Mouse (Mus musculus): ENCODE results near the gene Shq1.

Shq1 gene

DNA sequence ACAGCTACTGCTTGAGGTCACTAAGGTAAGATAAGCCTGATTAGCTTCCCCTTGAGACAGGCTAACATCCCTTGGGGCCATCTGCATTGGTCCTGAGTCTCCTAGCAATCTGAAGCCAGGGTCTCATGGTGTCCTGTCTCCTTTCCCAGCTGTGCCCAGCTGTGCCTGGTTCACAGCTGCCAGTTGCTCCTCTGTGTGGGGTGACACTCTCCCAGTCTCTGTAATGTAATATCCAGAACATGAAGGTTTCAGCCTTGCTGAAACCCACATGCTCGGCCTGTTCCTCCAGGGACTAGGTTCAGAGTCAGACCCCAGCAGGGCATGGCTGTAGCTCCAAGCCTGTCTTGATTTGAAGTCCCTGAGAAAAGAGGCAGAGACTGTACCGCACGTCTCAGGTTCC lies 141.3 kb downstream of the Shq1 start:
- no peak for DNase-seq (ENCODE audit: low spot score in 2 of 2)

DNA sequence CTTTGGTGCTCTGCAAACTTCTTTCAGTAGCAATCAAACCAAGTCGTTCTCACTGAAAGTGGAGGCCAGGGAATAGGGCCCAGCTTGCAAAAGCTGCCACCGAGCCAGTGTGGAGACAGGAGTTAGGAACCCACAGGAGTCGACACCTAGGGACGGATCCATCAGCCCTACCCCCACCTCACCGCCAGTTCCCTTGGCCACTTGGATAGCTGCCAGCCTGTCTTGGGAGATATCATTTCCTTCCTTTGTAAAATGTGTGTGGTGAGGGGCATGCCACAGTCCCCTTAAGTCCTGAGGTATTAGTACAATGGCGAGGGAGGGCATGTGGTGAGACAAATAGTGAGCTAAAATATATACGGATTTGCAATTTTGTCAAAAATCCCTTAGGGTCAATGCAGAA lies 142.4 kb downstream of the Shq1 start:
- no peak for DNase-seq (ENCODE audit: low spot score in 2 of 2)

DNA sequence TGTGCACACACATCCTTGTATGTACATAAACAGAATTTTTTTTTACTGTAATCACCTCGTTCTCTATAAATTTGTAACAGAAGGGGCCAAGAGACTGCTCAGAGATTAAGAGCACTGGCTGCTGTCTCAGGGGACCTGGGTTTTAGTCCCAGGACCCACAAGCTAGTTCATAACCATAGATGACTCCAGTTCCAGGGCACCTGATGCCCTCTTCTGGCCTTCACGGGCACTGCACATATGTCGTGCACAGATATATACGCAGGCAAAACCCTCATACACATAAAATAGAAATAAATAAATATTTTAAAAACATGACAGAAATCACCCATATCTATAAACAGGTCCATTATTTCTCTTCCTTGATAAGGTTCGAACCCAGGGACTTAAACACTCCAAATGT lies 143.0 kb downstream of the Shq1 start:
- no peak for DNase-seq (ENCODE audit: low spot score in 2 of 2)

DNA sequence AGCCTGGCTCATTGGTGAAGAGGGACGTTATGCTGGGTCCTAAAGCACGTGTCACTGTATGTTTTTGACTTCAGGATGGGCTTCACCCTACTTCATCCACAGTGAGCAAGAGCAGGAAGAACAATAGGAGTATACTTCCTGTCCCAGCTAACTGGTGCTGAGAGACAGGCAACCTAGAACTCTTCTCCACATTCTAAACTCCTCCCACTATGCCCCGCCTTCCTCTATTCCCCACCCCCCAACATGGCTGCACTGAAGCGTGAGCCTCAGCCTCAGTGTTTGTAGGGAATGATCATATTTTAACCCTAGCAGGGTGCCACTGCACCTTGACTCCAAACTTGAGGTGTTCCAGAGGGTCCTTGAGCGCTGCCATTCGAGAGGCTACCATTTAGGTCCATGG lies 143.8 kb downstream of the Shq1 start:
- no peak for DNase-seq (ENCODE audit: low spot score in 2 of 2)

DNA sequence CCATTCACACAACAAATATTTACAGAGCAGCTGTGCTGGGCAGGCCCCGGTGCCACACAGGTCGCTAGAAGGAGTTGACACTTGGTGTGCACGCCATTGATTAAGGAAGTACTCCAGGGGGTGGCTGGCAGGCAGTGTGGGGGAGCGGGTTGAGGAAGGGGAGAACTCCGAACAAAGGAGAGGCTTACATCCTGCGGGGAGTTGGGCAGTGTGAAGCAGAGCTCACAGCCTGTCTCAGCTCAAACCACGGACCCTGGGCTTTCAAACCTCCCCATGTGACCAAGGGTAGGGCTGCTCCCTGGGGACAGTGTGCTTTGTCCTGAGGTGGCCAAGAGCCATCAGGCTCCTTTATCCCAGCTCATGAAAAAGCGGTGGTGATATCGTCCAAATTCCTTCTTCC lies 144.9 kb downstream of the Shq1 start:
- DNase-seq (ENCODE audit: low spot score in 2 of 2) = peak in 1 of 2 experiments; percentile 38

DNA sequence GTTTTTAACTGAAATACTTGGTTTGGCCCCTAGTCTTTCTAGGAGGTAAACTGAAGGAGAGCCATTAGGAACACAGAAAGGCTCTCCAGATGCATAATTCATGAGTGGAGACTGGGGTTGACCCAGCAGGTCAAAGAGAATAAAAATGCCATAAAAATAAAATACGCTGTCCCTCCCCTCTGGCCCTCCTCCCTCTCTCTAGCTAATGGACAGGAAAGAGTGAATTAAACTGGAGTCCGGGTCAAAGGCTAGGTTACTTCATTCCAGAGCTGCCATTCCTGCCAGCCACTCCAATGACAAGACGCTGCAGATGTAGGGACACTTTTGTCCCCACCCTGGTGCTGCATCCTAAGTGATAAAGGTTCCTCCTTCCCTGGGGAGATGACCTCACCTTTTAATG lies 145.5 kb downstream of the Shq1 start:
- no peak for DNase-seq (ENCODE audit: low spot score in 2 of 2)

DNA sequence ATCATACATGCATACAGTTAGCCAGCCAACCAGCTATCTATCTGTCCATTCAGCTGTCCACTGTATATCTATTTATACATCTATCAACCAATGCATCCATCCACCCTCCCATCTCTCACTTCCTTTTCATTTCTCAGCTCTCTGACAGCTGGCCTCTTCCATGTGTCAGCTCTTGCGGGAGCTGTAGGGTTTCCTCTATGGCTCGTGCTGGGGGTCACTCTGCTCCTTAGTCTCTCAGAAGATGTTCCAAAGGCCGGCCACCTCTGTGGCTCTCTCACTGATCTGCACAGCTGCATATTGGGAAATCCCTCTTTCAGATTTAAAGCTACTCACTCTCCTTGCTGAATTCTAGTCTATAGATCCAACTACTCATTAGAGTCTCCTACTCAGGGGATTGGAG lies 148.5 kb downstream of the Shq1 start:
- DNase-seq (ENCODE audit: low spot score in 2 of 2) = no peak

DNA sequence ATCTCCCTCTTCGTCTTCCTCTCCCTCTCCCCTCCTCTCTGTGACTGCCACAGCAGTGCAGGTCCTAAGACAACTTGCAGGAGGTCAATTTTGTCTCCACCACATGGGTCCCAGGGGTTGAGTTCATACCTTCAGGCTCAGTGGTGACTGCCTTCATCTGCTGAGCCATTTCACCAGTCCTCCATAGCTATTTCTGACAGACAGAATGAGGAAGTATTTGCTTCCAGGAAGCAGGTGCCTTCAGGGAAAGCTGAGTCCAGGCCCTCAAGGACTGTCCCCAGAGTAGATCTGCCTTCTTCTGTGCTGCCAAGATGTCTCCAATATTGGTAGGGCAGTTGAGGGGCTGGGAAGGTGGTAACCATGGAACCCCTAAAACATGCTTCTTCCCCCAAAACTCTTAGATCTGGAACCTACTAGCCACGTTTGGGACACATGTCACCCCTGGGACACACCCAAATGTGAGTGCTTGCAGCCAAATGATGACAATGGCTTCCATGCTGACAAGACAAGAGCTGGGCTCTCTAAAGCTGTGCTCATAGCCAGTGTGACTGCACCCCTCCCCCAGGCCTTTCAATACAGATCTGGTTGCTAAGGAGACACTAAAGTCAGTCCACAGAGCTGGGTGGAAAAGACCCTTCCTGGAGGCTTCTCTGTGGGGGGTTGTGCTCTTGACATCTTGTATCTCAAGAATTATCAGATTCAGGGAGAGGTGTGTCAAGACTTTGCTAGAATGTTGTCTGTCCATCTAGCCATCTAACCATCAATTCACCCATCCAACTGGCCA lies 149.2 kb downstream of the Shq1 start:
- DNase-seq (ENCODE audit: low spot score in 2 of 2) = no peak

DNA sequence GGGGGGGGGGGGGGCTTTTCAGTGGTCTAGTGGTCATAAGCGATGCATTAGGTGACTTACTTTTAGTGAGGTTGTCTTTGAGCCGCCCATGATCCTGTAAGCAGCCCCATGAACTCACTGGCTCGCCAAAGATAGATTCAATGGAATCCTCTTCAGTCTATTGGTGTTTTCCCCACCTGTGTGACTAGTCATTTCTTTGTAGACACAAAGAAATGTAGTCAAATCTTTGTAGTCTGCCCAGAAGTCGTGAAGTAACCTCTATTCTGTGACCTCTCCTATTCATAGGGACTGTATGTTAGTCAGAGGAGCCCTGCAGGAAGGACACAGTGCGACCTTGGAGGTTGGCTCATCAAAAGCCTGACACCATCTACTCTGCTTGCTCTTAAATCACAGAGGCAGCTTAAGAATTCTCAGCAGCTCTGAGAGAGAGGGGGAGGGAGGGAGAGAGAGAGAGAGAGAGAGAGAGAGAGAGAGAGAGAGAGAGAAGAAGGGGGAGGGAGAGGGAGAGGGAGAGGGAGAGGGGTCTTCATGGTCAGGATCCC lies 150.3 kb downstream of the Shq1 start:
- DNase-seq (ENCODE audit: low spot score in 2 of 2) = no peak

DNA sequence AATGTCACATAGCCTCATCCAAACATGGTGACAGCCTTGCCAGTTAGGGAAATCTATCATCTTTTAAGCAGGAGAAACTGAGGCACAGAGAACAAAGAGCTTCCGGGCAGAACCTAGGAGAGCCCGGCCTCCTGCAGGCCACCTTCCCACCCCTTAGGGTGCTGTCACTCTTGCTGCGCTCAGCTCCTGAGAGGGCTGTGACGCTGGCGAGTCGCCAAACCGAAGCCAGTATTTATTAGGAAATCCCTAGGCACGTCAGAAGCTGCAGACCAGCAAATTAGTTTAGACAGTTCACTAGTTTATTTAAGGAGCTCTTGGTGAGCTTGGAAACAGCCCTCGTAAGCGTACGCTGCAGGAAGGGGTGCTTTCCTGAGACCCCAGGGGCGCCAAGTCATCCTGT lies 151.1 kb downstream of the Shq1 start:
- DNase-seq (ENCODE audit: low spot score in 2 of 2) = no peak

All from urinary bladder, postnatal 36 days (tissue).